Mouse (Mus musculus) left cerebral cortex, postnatal 25 days (tissue): ENCODE results near the gene Pycr2. TPM values are rescaled to one million over a fixed set of nuclear protein-coding genes. Genes with fewer than 3 reads are reported as not detected.

Source experiments
- total RNA-seq, 2 experiments: library from RNA; stranded (reverse); gene quantifications; 2 replicates each; pipeline ENCODE4 v1.2.3; 2021

Gene Pycr2
- total RNA-seq, 2 experiments from 2014 or later = 29.8 to 30.2 TPM

Other genes with a start within 250 kb of the Pycr2 start
- not detected for gene Mixl1, start 207.3 kb upstream of the Pycr2 start, total RNA-seq
- 10 to 100 TPM; 32.6 to 33.6 TPM for gene Acbd3, start 178.2 kb upstream of the Pycr2 start, total RNA-seq
- 100 to 1,000 TPM; 301 to 318 TPM for gene H3f3a, start 90.3 kb upstream of the Pycr2 start, total RNA-seq
- 10 to 100 TPM; 18.8 to 21.0 TPM for gene Sde2, start 53.2 kb upstream of the Pycr2 start, total RNA-seq
- gene Lefty2, start 11.2 kb upstream of the Pycr2 start, total RNA-seq = 1 to 10 TPM in 1 of 2 experiments, under 1 TPM in 1; 0.37 to 2.0 TPM
- under 1 TPM; 0.44 to 0.89 TPM for gene Lefty1, start 30.7 kb downstream of the Pycr2 start, total RNA-seq
- 10 to 100 TPM; 10.5 to 11.1 TPM for gene Tmem63a, start 38.1 kb downstream of the Pycr2 start, total RNA-seq
- gene Ephx1, start 116.6 kb downstream of the Pycr2 start, total RNA-seq = 10 to 100 TPM; 24.6 to 34.3 TPM
- not detected for gene 9130409I23Rik, start 146.9 kb downstream of the Pycr2 start, total RNA-seq
- gene Nvl, start 239.9 kb downstream of the Pycr2 start, total RNA-seq = 10 to 100 TPM; 28.6 to 35.7 TPM
- gene Cnih4, start 240.4 kb downstream of the Pycr2 start, total RNA-seq = 10 to 100 TPM; 26.8 to 27.9 TPM